Mouse (Mus musculus) MEL (cell line): ENCODE measurements at regions not wholly inside any gene's neighbourhood (a gene's known extent, or its start where the extent isn't known, plus 50 kb on each side); places are given as distances from the start of the nearest gene placed in this dataset.
"Not testable (repeated sequence)": the region's sequence is repeated elsewhere in the genome, so short reads cannot be mapped to it uniquely, and the experiment has no call there.

Experiments
- DNase-seq: peaks from one replicate; pipeline ENCODE4 v3.0.0; 2011; ENCODE audit warnings: low read depth, low spot score
- H3K27ac ChIP-seq: 2 replicates; pipeline ENCODE4 v1.5.1; 2012; ENCODE audit warnings: low read depth, mild to moderate bottlenecking, control low read depth, low read length, moderate library complexity; ENCODE audit not compliant: control insufficient read depth
- H3K27me3 ChIP-seq, 2 experiments: fragments of 150-350 bp in 1 of 2; sonication (generic) in 1 of 2; 2 replicates each; pipeline ENCODE4 v1.6.1; 2012; ENCODE audit warnings: low read length in 2 of 2, mild to moderate bottlenecking in 2 of 2, improper control_type of control experiment in 1 of 2, moderate library complexity in 1 of 2; ENCODE audit not compliant: insufficient read depth in 2 of 2, control insufficient read depth in 1 of 2
- H3K36me3 ChIP-seq, 2 experiments: 2 replicates each; pipeline ENCODE4 v1.6.1; 2012 to 2014; ENCODE audit warnings: low read length in 2 of 2, improper control_type of control experiment in 1 of 2, inconsistent platforms in 1 of 2, mild to moderate bottlenecking in 1 of 2; ENCODE audit not compliant: insufficient read depth in 2 of 2, control insufficient read depth in 1 of 2
- H3K4me1 ChIP-seq, 2 experiments: fragments of 150-350 bp in 1 of 2; sonication (generic) in 1 of 2; 2 replicates each; pipeline ENCODE4 v1.6.1; 2012; ENCODE audit warnings: low read length in 2 of 2, improper control_type of control experiment in 1 of 2, mild to moderate bottlenecking in 1 of 2; ENCODE audit not compliant: insufficient read depth in 2 of 2, control insufficient read depth in 1 of 2
- H3K4me3 ChIP-seq, 2 experiments: fragments of 150-350 bp in 1 of 2; sonication (generic) in 1 of 2; 2 replicates each; pipeline ENCODE4 v1.5.1; 2012; ENCODE audit warnings: low read depth in 2 of 2, low read length in 2 of 2, mild to moderate bottlenecking in 2 of 2, moderate library complexity in 2 of 2, control low read depth in 1 of 2, improper control_type of control experiment in 1 of 2; ENCODE audit not compliant: control insufficient read depth in 1 of 2, insufficient read depth in 1 of 2
- H3K79me2 ChIP-seq: 2 replicates; pipeline ENCODE4 v1.6.1; 2012; ENCODE audit warnings: mild to moderate bottlenecking, low read length, moderate library complexity; ENCODE audit not compliant: control insufficient read depth, poor library complexity, insufficient read depth
- H3K9ac ChIP-seq: 2 replicates; pipeline ENCODE4 v1.6.1; 2012; ENCODE audit warnings: low read depth, mild to moderate bottlenecking, control low read depth, low read length, moderate library complexity; ENCODE audit not compliant: control insufficient read depth, poor library complexity, severe bottlenecking
- H3K9me3 ChIP-seq: fragments of 150-350 bp; sonication (generic); replicated peaks from 2 replicates; pipeline ENCODE4 v1.6.1; 2012; ENCODE audit warnings: mild to moderate bottlenecking, low read length, improper control_type of control experiment, moderate library complexity; ENCODE audit not compliant: insufficient read depth
- BHLHE40 ChIP-seq: IDR thresholded peaks from 2 replicates; pipeline ENCODE4 v1.6.1; 2012; ENCODE audit warnings: low read depth, mild to moderate bottlenecking, inconsistent platforms, low read length, improper control_type of control experiment, borderline replicate concordance
- CHD1 ChIP-seq: IDR thresholded peaks from 2 replicates; pipeline ENCODE4 v1.6.1; 2012; ENCODE audit warnings: low read depth, mild to moderate bottlenecking, inconsistent platforms, low read length, improper control_type of control experiment
- CTCF ChIP-seq, 3 experiments: IDR thresholded peaks in 2 of 3; conservative IDR thresholded peaks in 1 of 3; 2 replicates each; pipeline ENCODE4 v1.5.1; 2011 to 2012; ENCODE audit warnings: low read length in 3 of 3, low read depth in 2 of 3, mild to moderate bottlenecking in 2 of 3, improper control_type of control experiment in 1 of 3, inconsistent platforms in 1 of 3, mixed read lengths in 1 of 3, moderate library complexity in 1 of 3; ENCODE audit not compliant: control insufficient read depth in 1 of 3, insufficient read depth in 1 of 3, poor library complexity in 1 of 3, severe bottlenecking in 1 of 3
- ETS1 ChIP-seq: IDR thresholded peaks from 2 replicates; pipeline ENCODE4 v1.6.1; 2012; ENCODE audit warnings: low read depth, mild to moderate bottlenecking, inconsistent platforms, low read length, improper control_type of control experiment, moderate library complexity
- GABPA ChIP-seq: IDR thresholded peaks from 2 replicates; pipeline ENCODE4 v1.6.1; 2012; ENCODE audit warnings: low read depth, mild to moderate bottlenecking, inconsistent platforms, low read length, improper control_type of control experiment, moderate library complexity
- GATA1 ChIP-seq: IDR thresholded peaks from 2 replicates; pipeline ENCODE4 v1.6.1; 2011; ENCODE audit warnings: low read depth, low read length, improper control_type of control experiment
- JUND ChIP-seq: IDR thresholded peaks from 2 replicates; pipeline ENCODE4 v1.6.1; 2011; ENCODE audit warnings: low read depth, mild to moderate bottlenecking, improper control_type of control experiment, low read length
- MAZ ChIP-seq: IDR thresholded peaks from 2 replicates; pipeline ENCODE4 v1.6.1; 2012; ENCODE audit warnings: low read depth, mild to moderate bottlenecking, inconsistent platforms, low read length, improper control_type of control experiment
- MEF2A ChIP-seq: IDR thresholded peaks from 2 replicates; pipeline ENCODE4 v1.6.1; 2014; ENCODE audit warnings: low read depth, mild to moderate bottlenecking, inconsistent platforms, low read length, improper control_type of control experiment; ENCODE audit not compliant: poor library complexity, insufficient replicate concordance, severe bottlenecking; ENCODE audit errors: extremely low read depth
- MYC ChIP-seq: IDR thresholded peaks from 2 replicates; pipeline ENCODE4 v1.6.1; 2011; ENCODE audit warnings: low read depth, mild to moderate bottlenecking, low read length, improper control_type of control experiment, moderate library complexity
- NELFE ChIP-seq: IDR thresholded peaks from 2 replicates; pipeline ENCODE4 v1.6.1; 2011; ENCODE audit warnings: low read depth, low read length, improper control_type of control experiment
- NRF1 ChIP-seq: IDR thresholded peaks from 2 replicates; pipeline ENCODE4 v1.6.1; 2014; ENCODE audit warnings: low read depth, mild to moderate bottlenecking, inconsistent platforms, low read length, improper control_type of control experiment, moderate library complexity; ENCODE audit not compliant: poor library complexity, insufficient read depth, severe bottlenecking
- POLR2AphosphoS2 ChIP-seq: IDR thresholded peaks from 2 replicates; pipeline ENCODE4 v1.6.1; 2011; ENCODE audit warnings: low read length, improper control_type of control experiment
- UBTF ChIP-seq: IDR thresholded peaks from 2 replicates; pipeline ENCODE4 v1.6.1; 2012; ENCODE audit warnings: low read depth, mild to moderate bottlenecking, inconsistent platforms, low read length, improper control_type of control experiment, moderate library complexity, borderline replicate concordance; ENCODE audit not compliant: insufficient read depth
- USF2 ChIP-seq, 2 experiments: IDR thresholded peaks; 2 replicates each; pipeline ENCODE4 v1.6.1; 2011 to 2012; ENCODE audit warnings: improper control_type of control experiment in 2 of 2, low read length in 2 of 2, borderline replicate concordance in 1 of 2, inconsistent platforms in 1 of 2, low read depth in 1 of 2, mild to moderate bottlenecking in 1 of 2; ENCODE audit not compliant: insufficient read depth in 1 of 2
- ZKSCAN1 ChIP-seq: IDR thresholded peaks from 2 replicates; pipeline ENCODE4 v1.6.1; 2012; ENCODE audit warnings: low read depth, mild to moderate bottlenecking, inconsistent platforms, low read length, improper control_type of control experiment, moderate library complexity

DNA sequence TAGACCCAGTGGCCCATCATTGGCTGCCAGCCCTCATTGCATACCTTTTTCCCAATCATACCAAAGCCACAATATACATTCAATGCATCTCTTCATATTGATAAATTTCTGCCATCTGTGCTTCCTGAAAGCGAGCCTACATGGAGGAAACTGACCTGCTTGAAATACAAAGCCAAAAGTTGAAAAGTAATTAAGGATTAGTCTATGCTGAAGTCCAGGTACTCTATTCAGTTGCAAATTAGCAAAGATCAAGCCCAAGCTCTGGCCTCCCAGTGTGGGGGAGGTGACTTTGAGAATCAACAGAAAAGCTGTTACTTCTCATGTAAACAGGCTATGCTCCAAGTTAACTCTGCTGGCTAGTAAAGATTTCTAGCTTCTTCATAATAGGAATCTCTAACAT, 210.7 kb upstream of the Ngly1 start:
- Histone ChIP-seq H3K9me3 (no peaks in the 10 kb centered on the region), H3K4me3 (no peak overlapping the region), H3K36me3 (no peaks in the 10 kb centered on the region), H3K4me1 (no peaks in the 10 kb centered on the region), H3K27me3 (no peaks in the 10 kb centered on the region), H3K79me2 (no peaks in the 10 kb centered on the region), H3K27ac (no peak overlapping the region)
- TF ChIP-seq UBTF (no peak), CHD1 (no peak), JUND (no peak), POLR2AphosphoS2 (no peak), USF2 (IDR thresholded peaks at IDR 0.05; ENCODE audit: borderline replicate concordance in 1 of 2, insufficient read depth in 1 of 2, low read depth in 1 of 2, low read length in 2 of 2) (no peak), NRF1 (no peak), CTCF (IDR thresholded peaks at IDR 0.05 in 2 of 3, conservative IDR thresholded peaks at IDR 0.05 in 1 of 3; ENCODE audit: control insufficient read depth in 1 of 3, insufficient read depth in 1 of 3, low read depth in 2 of 3, low read length in 3 of 3, poor library complexity in 1 of 3, severe bottlenecking in 1 of 3) (no peak), MEF2A (no peak), ETS1 (no peak), NELFE (no peak), MYC (no peak), ZKSCAN1 (no peak), MAZ (no peak), GATA1 (no peak), GABPA (no peak)
- TF ChIP-seq, all 39 proteins: peak for 0
- no peak for DNase-seq
- no peak overlapping the region for H3K9ac ChIP-seq

DNA sequence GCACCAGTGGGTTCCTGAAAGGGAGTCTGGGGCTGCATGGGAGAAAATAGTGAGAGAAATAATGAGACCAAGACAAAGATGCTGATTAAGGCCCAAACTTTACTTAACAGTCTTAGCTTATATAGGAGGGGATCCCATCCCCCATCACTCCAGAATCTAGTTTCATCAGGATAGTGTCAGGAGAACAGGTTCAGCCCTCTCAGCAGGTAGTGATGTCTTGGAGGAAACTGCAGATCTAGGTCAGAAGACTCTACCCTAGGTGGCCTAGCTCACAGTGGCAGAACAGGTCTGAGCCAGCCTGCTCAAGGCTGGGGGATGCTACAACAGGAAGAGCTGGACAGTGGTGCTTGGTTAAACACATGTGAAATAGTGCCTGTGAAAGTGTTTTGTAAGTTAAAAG, 204.6 kb upstream of the Ngly1 start:
- H3K36me3 ChIP-seq, result no peaks in the 10 kb centered on the region
- no peaks in the 10 kb centered on the region for H3K9me3 ChIP-seq
- TF ChIP-seq BHLHE40, result no peak
- no peak for DNase-seq
- H3K4me3 ChIP-seq, result no peak overlapping the region
- H3K4me1 ChIP-seq, result no peaks in the 10 kb centered on the region
- H3K9ac ChIP-seq, result no peak overlapping the region
- no peak overlapping the region for H3K27ac ChIP-seq
- H3K79me2 ChIP-seq, result no peaks in the 10 kb centered on the region
- H3K27me3 ChIP-seq, result no peaks in the 10 kb centered on the region

DNA sequence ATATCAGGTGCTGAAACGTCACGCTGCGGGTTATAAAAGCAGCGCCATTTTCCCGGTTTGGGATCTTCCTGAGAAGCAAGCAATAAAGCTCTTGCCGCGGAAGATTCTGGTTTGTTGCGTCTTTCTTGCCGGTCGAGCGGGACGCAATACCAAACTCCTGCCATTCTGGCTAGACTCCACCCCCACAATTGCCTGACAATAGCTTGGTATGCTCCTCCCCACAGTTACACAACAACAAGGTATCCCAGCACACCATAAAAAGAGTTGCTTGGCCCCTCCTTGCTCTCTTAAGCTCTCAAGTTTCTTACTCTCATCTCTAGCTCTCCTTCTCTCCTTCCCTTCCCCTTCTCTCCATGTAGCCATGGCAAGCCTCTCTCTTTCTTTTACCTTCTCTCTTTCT, 176.5 kb upstream of the Ngly1 start:
- not testable (repeated sequence) for H3K36me3 ChIP-seq, DNase-seq, H3K27me3 ChIP-seq, H3K4me1 ChIP-seq, H3K9me3 ChIP-seq, H3K27ac ChIP-seq, H3K9ac ChIP-seq, H3K4me3 ChIP-seq, H3K79me2 ChIP-seq
